Mouse (Mus musculus) kidney, postnatal 0 days (tissue): ENCODE data around the gene Jund. TPM values are rescaled to one million over a fixed set of nuclear protein-coding genes. Genes with fewer than 3 reads are reported as not detected.

Source experiments
- ATAC-seq: fragments of 200-750 bp; cut with Nextera tagmentation; replicated peaks from 2 replicates; pipeline ENCODE4 v1.8.0; 2017; ENCODE audit warnings: low read depth, moderate number of reproducible peaks, moderate TSS enrichment, moderate library complexity; ENCODE audit not compliant: low FRiP score
- DNase-seq: peaks from one replicate; pipeline ENCODE4 v3.0.0-alpha.2; 2016; ENCODE audit warnings: low spot score
- H3K27ac ChIP-seq: fragments of 300-500 bp; sonication (generic); 2 replicates; pipeline ENCODE4 v1.5.1; 2014; ENCODE audit warnings: mild to moderate bottlenecking
- H3K27me3 ChIP-seq: fragments of 300-500 bp; sonication (generic); 2 replicates; pipeline ENCODE4 v1.6.1; 2014; ENCODE audit warnings: low read length, mixed read lengths; ENCODE audit not compliant: insufficient read depth
- H3K36me3 ChIP-seq: fragments of 300-500 bp; sonication (generic); 2 replicates; pipeline ENCODE4 v1.6.1; 2014; ENCODE audit warnings: low read length, mixed read lengths; ENCODE audit not compliant: insufficient read depth
- H3K4me1 ChIP-seq: fragments of 300-500 bp; sonication (generic); replicated peaks from 2 replicates; pipeline ENCODE4 v1.6.1; 2014; ENCODE audit warnings: antibody characterized with exemption, low read length, mixed read lengths; ENCODE audit not compliant: insufficient read depth
- H3K4me2 ChIP-seq: fragments of 300-500 bp; sonication (generic); 2 replicates; pipeline ENCODE4 v1.6.1; 2014; ENCODE audit warnings: mild to moderate bottlenecking, low read length, moderate library complexity, mixed read lengths
- H3K4me3 ChIP-seq: fragments of 300-500 bp; sonication (generic); replicated peaks from 2 replicates; pipeline ENCODE4 v1.5.1; 2014; ENCODE audit warnings: low read depth, low read length
- H3K9ac ChIP-seq: fragments of 300-500 bp; sonication (generic); 2 replicates; pipeline ENCODE4 v1.6.1; 2014; ENCODE audit warnings: low read depth, low read length
- H3K9me3 ChIP-seq: fragments of 300-500 bp; sonication (generic); replicated peaks from 2 replicates; pipeline ENCODE4 v1.6.1; 2016; ENCODE audit warnings: low read length, inconsistent platforms, mixed read lengths
- CTCF ChIP-seq: IDR thresholded peaks from 2 replicates; pipeline ENCODE4 v1.5.1; 2016; ENCODE audit warnings: antibody characterized with exemption, low read depth, mild to moderate bottlenecking, moderate library complexity
- WGBS: fragments of 180-500 bp; shearing (Covaris S2); extraction: QIAGEN DNeasy Blood & Tissue Kit; methylation state at CpG from one replicate; pipeline ENCODE4 v1.1.7; 2014; 5-methylcytosine and 5-hydroxymethylcytosine counted together
- polyA plus RNA-seq: library from polyadenylated mRNA; unstranded; fragments of >200 nt; fragmentation: Nextera tagmentation; extraction: Ambion mirVana; gene quantifications from 2 replicates; pipeline ENCODE4 v1.2.1, GENCODE M21; 2015

Jund gene
- polyA plus RNA-seq, 1 experiment from 2014 or later, result 98.1 TPM

- peaks cover 11% of the 10 kb centered on the region for H3K4me1 ChIP-seq
- H3K9me3 ChIP-seq, result no peaks in the 10 kb centered on the region
- no peaks in the 10 kb centered on the region for H3K27me3 ChIP-seq
- 84% methylated on average over 3 of the region's 3 CpGs for WGBS
- no peak for TF ChIP-seq CTCF
- H3K4me3 ChIP-seq, result no peak overlapping the region
- ATAC-seq, result no peak
- H3K9ac ChIP-seq, result no peak overlapping the region
- H3K36me3 ChIP-seq, result no peaks in the 10 kb centered on the region
- DNase-seq, result no peak
- H3K27ac ChIP-seq, result no peak overlapping the region
- H3K4me2 ChIP-seq, result no peak overlapping the region
Observed at GRCm38 (mm10) chr8:70688136-70688535, 10.6 kb upstream of the Jund start.

GRCm38 (mm10) chr8:70689892-70690390 lies 8.8 kb upstream of the Jund start:
- no peak for TF ChIP-seq CTCF
- no peak overlapping the region for H3K27ac ChIP-seq

GRCm38 (mm10) chr8:70691230-70691629 lies 7.5 kb upstream of the Jund start:
- Histone ChIP-seq H3K4me2 (peak overlapping the region; percentile 48; the same call in 1 of the 2 replicates), H3K27ac (peak overlapping the region; percentile 54), H3K4me1 (peaks cover 19% of the 10 kb centered on the region), H3K4me3 (no peak overlapping the region), H3K27me3 (no peaks in the 10 kb centered on the region), H3K36me3 (no peaks in the 10 kb centered on the region), H3K9ac (0 out of 2 replicates have a peak overlapping the region, but pooled peaks have one; percentile 48), H3K9me3 (no peaks in the 10 kb centered on the region)
- no peak for TF ChIP-seq CTCF
- no peak for DNase-seq
- 53% methylated on average over 4 of the region's 4 CpGs for WGBS
- no peak for ATAC-seq

More at GRCm38 (mm10) chr8:70689892-70690390, 8.8 kb upstream of the Jund start:
- ATAC-seq (no peak), DNase-seq (no peak)
- no peaks in the 10 kb centered on the region for H3K27me3 ChIP-seq
- WGBS, result 67% methylated on average over 5 of the region's 5 CpGs
- H3K4me1 ChIP-seq, result peaks cover 11% of the 10 kb centered on the region
- H3K4me2 ChIP-seq, result no peak overlapping the region
- H3K9me3 ChIP-seq, result no peaks in the 10 kb centered on the region
- no peak overlapping the region for H3K9ac ChIP-seq
- H3K4me3 ChIP-seq, result no peak overlapping the region
- no peaks in the 10 kb centered on the region for H3K36me3 ChIP-seq

GRCm38 (mm10) chr8:70691727-70692231 lies 7.0 kb upstream of the Jund start:
- WGBS, result 2% methylated on average over 20 of the region's 20 CpGs
- DNase-seq (peak; percentile 76), ATAC-seq (peak; percentile 44)
- Histone ChIP-seq H3K27ac (peak overlapping the region; percentile 54), H3K27me3 (no peaks in the 10 kb centered on the region), H3K36me3 (no peaks in the 10 kb centered on the region), H3K4me1 (peaks cover 22% of the 10 kb centered on the region), H3K9me3 (no peaks in the 10 kb centered on the region), H3K4me3 (no peak overlapping the region), H3K4me2 (peak overlapping the region; percentile 48), H3K9ac (peak overlapping the region; percentile 48)
- TF ChIP-seq CTCF, result no peak

- TF ChIP-seq CTCF, result no peak
- no peak for DNase-seq
- H3K9me3 ChIP-seq, result no peaks in the 10 kb centered on the region
- ATAC-seq, result no peak
- no peak overlapping the region for H3K4me2 ChIP-seq
- no peaks in the 10 kb centered on the region for H3K36me3 ChIP-seq
- no peaks in the 10 kb centered on the region for H3K27me3 ChIP-seq
- no peak overlapping the region for H3K9ac ChIP-seq
- 58% methylated on average over 5 of the region's 5 CpGs for WGBS
- H3K4me3 ChIP-seq, result no peak overlapping the region
- no peak overlapping the region for H3K27ac ChIP-seq
- H3K4me1 ChIP-seq, result peaks cover 36% of the 10 kb centered on the region
Observed at GRCm38 (mm10) chr8:70693636-70694035, 5.1 kb upstream of the Jund start.

- WGBS, result 22% methylated on average over 32 of the region's 32 CpGs
- Histone ChIP-seq H3K4me2 (0 out of 2 replicates have a peak overlapping the region, but pooled peaks have one; percentile 53), H3K4me1 (peaks cover 36% of the 10 kb centered on the region), H3K9me3 (no peaks in the 10 kb centered on the region), H3K36me3 (no peaks in the 10 kb centered on the region), H3K9ac (peak overlapping the region; percentile 44; the same call in 1 of the 2 replicates), H3K27ac (peak overlapping the region; percentile 99), H3K27me3 (no peaks in the 10 kb centered on the region), H3K4me3 (no peak overlapping the region)
- ATAC-seq, result no peak
- peak; percentile 43 for DNase-seq
- TF ChIP-seq CTCF, result no peak
Observed at GRCm38 (mm10) chr8:70695318-70696018, 3.3 kb upstream of the Jund start.
